Mouse (Mus musculus) kidney, adult 9 months (tissue): ENCODE data around the gene Cpsf6.

ENCODE experiments used
- DNase-seq: peaks from one replicate; pipeline ENCODE4 v3.0.0; 2022

The Cpsf6 gene

GRCm38 (mm10) chr10:117320571-117320981, 59.2 kb downstream of the Cpsf6 start:
- DNase-seq: no peak

- DNase-seq: no peak
These were observed 63.4 kb downstream of the Cpsf6 start for GRCm38 (mm10) chr10:117316391-117316790.

DNA sequence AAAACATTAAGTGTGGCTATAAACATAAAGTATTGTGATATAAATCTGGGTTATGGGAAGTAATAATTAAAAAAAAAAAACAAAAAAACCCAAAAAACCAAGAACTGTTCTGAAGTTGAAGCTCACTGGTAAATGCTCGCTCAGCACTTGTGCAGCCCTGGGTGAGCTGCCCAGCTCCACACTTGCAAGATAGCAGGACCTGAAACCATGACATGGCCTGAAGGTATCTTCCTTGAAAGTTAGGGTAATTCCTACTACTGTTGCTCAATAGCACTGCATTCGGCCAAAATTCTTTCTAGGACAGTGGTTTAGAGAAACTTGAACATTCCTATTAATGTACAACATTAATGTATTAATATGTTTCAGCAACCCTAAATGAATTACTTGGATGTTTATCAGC, 66.7 kb downstream of the Cpsf6 start:
- no peak for DNase-seq

DNA sequence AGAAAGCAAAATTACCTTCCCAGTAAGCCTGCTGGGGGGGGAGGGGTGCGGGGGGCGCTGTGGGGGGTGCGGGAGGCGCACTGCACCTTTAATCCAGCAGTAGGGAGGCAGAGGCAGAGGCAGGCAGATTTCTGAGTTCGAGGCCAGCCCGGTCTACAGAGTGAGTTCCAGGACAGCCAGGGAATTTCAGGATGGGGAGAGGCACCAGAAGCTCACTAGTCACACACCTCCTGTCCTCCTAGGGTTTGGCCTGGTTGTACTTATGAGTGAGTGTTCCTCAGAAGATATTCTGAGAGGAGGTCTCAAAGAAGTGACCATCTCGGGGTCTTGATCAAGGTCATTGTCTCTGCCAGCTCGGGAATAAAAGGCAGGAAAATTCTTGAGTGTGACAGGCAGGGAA, 67.6 kb downstream of the Cpsf6 start:
- DNase-seq: no peak

- DNase-seq: no peak
These were observed 75.4 kb downstream of the Cpsf6 start for GRCm38 (mm10) chr10:117304371-117304770.

- no peak for DNase-seq
These were observed 78.1 kb downstream of the Cpsf6 start for GRCm38 (mm10) chr10:117301688-117302087.

GRCm38 (mm10) chr10:117299901-117300520, 79.8 kb downstream of the Cpsf6 start:
- no peak for DNase-seq

DNA sequence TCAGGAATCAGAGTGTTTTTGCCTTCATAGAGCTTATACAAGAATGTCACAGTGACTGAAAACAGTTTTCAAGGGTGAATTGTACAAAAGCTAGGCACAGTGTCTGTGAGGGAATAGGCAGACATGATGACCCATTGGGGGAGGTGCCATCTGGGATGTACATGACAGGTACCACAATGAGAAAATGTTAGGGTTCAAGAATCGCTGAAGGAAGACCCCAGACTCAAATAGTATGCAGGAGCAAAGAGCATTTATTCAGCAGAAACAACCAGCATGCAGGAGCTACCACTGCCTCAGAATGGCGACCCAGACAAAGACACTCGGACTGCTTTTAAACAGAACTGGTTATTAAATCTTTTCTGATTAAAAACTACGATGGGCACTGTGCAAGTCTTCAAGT, 80.7 kb downstream of the Cpsf6 start:
- no peak for DNase-seq

- no peak for DNase-seq
These were observed 81.5 kb downstream of the Cpsf6 start for GRCm38 (mm10) chr10:117298336-117298735.
